ENCODE assay signal across 10 mouse cellular contexts in the genomic region with DNA sequence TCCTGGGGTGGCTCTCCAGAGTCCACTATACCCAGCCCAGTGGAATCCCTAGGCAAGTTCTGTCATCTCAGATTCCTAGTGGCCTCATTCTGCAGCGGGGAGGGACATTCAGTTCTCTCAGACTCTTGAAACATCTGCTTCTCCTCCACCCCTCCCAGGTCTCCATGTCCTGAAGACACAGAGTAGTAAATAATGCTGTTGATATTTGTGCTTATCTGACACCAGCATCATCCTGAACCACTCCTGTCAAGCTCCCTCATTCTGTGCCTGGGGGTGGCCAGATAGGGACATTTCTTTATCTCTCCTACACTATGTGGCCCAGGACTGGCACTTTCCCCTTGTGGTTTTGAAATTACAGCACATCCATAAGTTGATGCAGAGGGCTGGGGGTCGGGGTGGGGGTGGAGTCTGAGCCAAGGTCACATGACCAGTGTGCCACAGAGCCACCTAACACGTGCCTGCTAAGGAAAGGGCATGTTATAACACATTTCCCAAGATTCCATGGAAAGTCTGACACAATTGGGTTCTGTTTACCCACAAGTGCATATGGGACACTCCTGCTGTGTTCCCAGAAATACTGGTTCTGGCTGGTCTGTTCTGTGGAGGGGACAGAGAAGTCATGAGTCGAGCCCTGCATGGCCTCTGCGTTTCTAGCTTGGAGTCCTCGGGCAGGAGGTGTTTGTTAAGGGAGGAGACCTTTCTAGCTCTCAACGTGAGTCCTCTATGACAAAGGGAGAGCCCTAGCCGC. TPM values are rescaled to one million over a fixed set of nuclear protein-coding genes. Genes with fewer than 3 reads are reported as not detected.
DNase-seq lines count a peak whose midpoint lies in the region; ATAC-seq and TF ChIP-seq lines count a peak whose summit lies in the region.
"Had no signal": no experiment of that assay in that cellular context is flagged by ENCODE, and none has a peak within 500 bp of the region (broad histone marks: within the 10 kb centered on the region; RNA-seq: fewer than 3 reads in every experiment).

No protein-coding gene starts in this region.

- no peak for DNase-seq in hindbrain, postnatal 0 days (ENCODE audit: low spot score)
- peak; percentile 84 for DNase-seq in MEL-GATA-1-ER (ENCODE audit: extremely low read depth, low read depth)
- no peak for DNase-seq in midbrain, embryonic 11.5 days (ENCODE audit: low spot score, missing footprints)
- no peak for DNase-seq in cerebellum, adult 8-10 months
- no peak for DNase-seq in ovary, adult 18-20 months (ENCODE audit: low spot score)
- DNase-seq: kidney, postnatal 10 days had no signal

- 59% methylated on average over 8 of the region's 8 CpGs for WGBS in hindbrain, postnatal 0 days
- WGBS in hindbrain, embryonic 13.5 days = 61% methylated on average over 8 of the region's 8 CpGs
- 44% methylated on average over 8 of the region's 8 CpGs for WGBS in embryonic facial prominence, embryonic 15.5 days
- 26% methylated on average over 8 of the region's 8 CpGs for WGBS in liver, embryonic 16.5 days (ENCODE audit: insufficient replicate concordance)
- 63% methylated on average over 8 of the region's 8 CpGs for WGBS in midbrain, embryonic 11.5 days

- no peak overlapping the region for H3K4me3 ChIP-seq in hindbrain, postnatal 0 days (ENCODE audit: low read length)
- no peak overlapping the region for H3K4me3 ChIP-seq in hindbrain, embryonic 13.5 days
- H3K4me3 ChIP-seq in embryonic facial prominence, embryonic 15.5 days (replicated peaks) = no peak overlapping the region
- H3K4me3 ChIP-seq in liver, embryonic 16.5 days (ENCODE audit: low read depth, low read length) = no peak overlapping the region
- no peak overlapping the region for H3K4me3 ChIP-seq in midbrain, embryonic 11.5 days (ENCODE audit: low read depth, low read length)
- H3K4me3 ChIP-seq: midbrain, embryonic 12.5 days had no signal

- no peaks in the 10 kb centered on the region for H3K36me3 ChIP-seq in hindbrain, postnatal 0 days (ENCODE audit: insufficient read depth, low read length)
- no peaks in the 10 kb centered on the region for H3K36me3 ChIP-seq in hindbrain, embryonic 13.5 days
- H3K36me3 ChIP-seq in embryonic facial prominence, embryonic 15.5 days = no peaks in the 10 kb centered on the region
- no peaks in the 10 kb centered on the region for H3K36me3 ChIP-seq in liver, embryonic 16.5 days (ENCODE audit: control insufficient read depth, insufficient read depth)
- H3K36me3 ChIP-seq in midbrain, embryonic 11.5 days (ENCODE audit: control insufficient read depth, insufficient read depth, low read length) = no peaks in the 10 kb centered on the region
- H3K36me3 ChIP-seq: midbrain, embryonic 12.5 days had no signal

- H3K27me3 ChIP-seq in hindbrain, postnatal 0 days (ENCODE audit: insufficient read depth, low read length) = no peaks in the 10 kb centered on the region
- peaks cover 7% of the 10 kb centered on the region; the same call in 1 of the 2 replicates for H3K27me3 ChIP-seq in hindbrain, embryonic 13.5 days
- no peaks in the 10 kb centered on the region for H3K27me3 ChIP-seq in embryonic facial prominence, embryonic 15.5 days
- H3K27me3 ChIP-seq in liver, embryonic 16.5 days (ENCODE audit: control insufficient read depth, insufficient read depth, low read depth, low read length) = no peaks in the 10 kb centered on the region
- H3K27me3 ChIP-seq in midbrain, embryonic 11.5 days (ENCODE audit: control insufficient read depth, insufficient read depth, low read length) = no peaks in the 10 kb centered on the region

- peaks cover 17% of the 10 kb centered on the region for H3K4me1 ChIP-seq in hindbrain, postnatal 0 days (ENCODE audit: insufficient read depth, low read length)
- peaks cover 56% of the 10 kb centered on the region for H3K4me1 ChIP-seq in hindbrain, embryonic 13.5 days (replicated peaks)
- peaks cover 62% of the 10 kb centered on the region for H3K4me1 ChIP-seq in embryonic facial prominence, embryonic 15.5 days
- peaks cover 42% of the 10 kb centered on the region for H3K4me1 ChIP-seq in liver, embryonic 16.5 days (ENCODE audit: control insufficient read depth, low read depth, low read length)
- peaks cover 4% of the 10 kb centered on the region for H3K4me1 ChIP-seq in midbrain, embryonic 11.5 days (ENCODE audit: control insufficient read depth, insufficient read depth, low read length)

- no peak; the same call in 1 of the 2 replicates for ATAC-seq in hindbrain, postnatal 0 days
- no peak for ATAC-seq in hindbrain, embryonic 13.5 days (ENCODE audit: low FRiP score)
- no peak for ATAC-seq in embryonic facial prominence, embryonic 15.5 days (ENCODE audit: insufficient number of reproducible peaks, low FRiP score, low TSS enrichment, low read depth)
- ATAC-seq in liver, embryonic 16.5 days (ENCODE audit: low read depth) = peak; percentile 95
- no peak for ATAC-seq in midbrain, embryonic 11.5 days (ENCODE audit: low FRiP score)

- 0 out of 2 replicates have a peak overlapping the region, but pooled peaks have one; percentile 21 for H3K27ac ChIP-seq in hindbrain, postnatal 0 days
- H3K27ac ChIP-seq in hindbrain, embryonic 13.5 days = no peak overlapping the region
- H3K27ac ChIP-seq in embryonic facial prominence, embryonic 15.5 days (replicated peaks) = peak overlapping the region; percentile 84
- peak overlapping the region; percentile 95 for H3K27ac ChIP-seq in liver, embryonic 16.5 days (ENCODE audit: low read length)
- no peak overlapping the region for H3K27ac ChIP-seq in midbrain, embryonic 11.5 days (ENCODE audit: low read depth, low read length)
- H3K27ac ChIP-seq: midbrain, embryonic 12.5 days had no signal

- no peak for TF ChIP-seq CTCF in hindbrain, postnatal 0 days (IDR thresholded peaks at IDR 0.05; ENCODE audit: low read depth)

- no peak overlapping the region for H3K9ac ChIP-seq in hindbrain, postnatal 0 days (replicated peaks; ENCODE audit: low read length)
- H3K9ac ChIP-seq in hindbrain, embryonic 13.5 days = no peak overlapping the region
- no peak overlapping the region for H3K9ac ChIP-seq in embryonic facial prominence, embryonic 15.5 days
- peak overlapping the region; percentile 61 for H3K9ac ChIP-seq in liver, embryonic 16.5 days (ENCODE audit: low read depth, low read length)
- H3K9ac ChIP-seq in midbrain, embryonic 11.5 days (ENCODE audit: low read length) = no peak overlapping the region
- H3K9ac ChIP-seq: midbrain, embryonic 12.5 days had no signal

- no peaks in the 10 kb centered on the region for H3K9me3 ChIP-seq in hindbrain, postnatal 0 days (ENCODE audit: low read length)
- no peaks in the 10 kb centered on the region for H3K9me3 ChIP-seq in hindbrain, embryonic 13.5 days
- no peaks in the 10 kb centered on the region for H3K9me3 ChIP-seq in embryonic facial prominence, embryonic 15.5 days (replicated peaks)
- no peaks in the 10 kb centered on the region for H3K9me3 ChIP-seq in liver, embryonic 16.5 days (replicated peaks; ENCODE audit: control insufficient read depth, low read length)
- no peaks in the 10 kb centered on the region for H3K9me3 ChIP-seq in midbrain, embryonic 11.5 days (ENCODE audit: control insufficient read depth, low read length)
- H3K9me3 ChIP-seq: midbrain, embryonic 12.5 days had no signal

- no peak overlapping the region for H3K4me2 ChIP-seq in hindbrain, postnatal 0 days (ENCODE audit: low read depth, low read length)
- H3K4me2 ChIP-seq in hindbrain, embryonic 13.5 days = no peak overlapping the region
- H3K4me2 ChIP-seq in embryonic facial prominence, embryonic 15.5 days (replicated peaks) = no peak overlapping the region
- peak overlapping the region; percentile 44 for H3K4me2 ChIP-seq in liver, embryonic 16.5 days (ENCODE audit: low read depth, low read length)
- no peak overlapping the region for H3K4me2 ChIP-seq in midbrain, embryonic 11.5 days
- H3K4me2 ChIP-seq: midbrain, embryonic 12.5 days had no signal

RNA-seq across cellular contexts. Expression of gene Ip6k3, which starts 14.4 kb away (rescaled TPM):
- 0.47 TPM in 1 of 2 replicates, not detected in the other for total RNA-seq in hindbrain, postnatal 0 days (2014; rRNA removed)
- polyA plus RNA-seq in hindbrain, postnatal 0 days (2015; fragmentation: Nextera tagmentation; extraction: Ambion mirVana) = 0.31 and 0.37 TPM in 2 replicates
- 0.45 and 0.58 TPM in 2 replicates for polyA plus RNA-seq in hindbrain, embryonic 13.5 days (2015; fragmentation: Nextera tagmentation; extraction: Ambion mirVana)
- polyA plus RNA-seq in embryonic facial prominence, embryonic 15.5 days (2015; fragmentation: Nextera tagmentation; extraction: Ambion mirVana) = 0.81 and 0.91 TPM in 2 replicates
- 0.28 TPM in 1 of 2 replicates, not detected in the other for polyA plus RNA-seq in liver, embryonic 16.5 days (2015; fragmentation: Nextera tagmentation; extraction: Ambion mirVana)
- 0.07 and 0.48 TPM in 2 replicates for polyA plus RNA-seq in midbrain, embryonic 11.5 days (2014; fragmentation: Nextera tagmentation; extraction: Ambion mirVana)

RNA-seq across cellular contexts. Expression of gene Uqcc2, which starts 19.4 kb away (rescaled TPM):
- 230 and 283 TPM in 2 replicates for total RNA-seq in hindbrain, postnatal 0 days (2014; rRNA removed)
- polyA plus RNA-seq in hindbrain, postnatal 0 days (2015; fragmentation: Nextera tagmentation; extraction: Ambion mirVana) = 427 and 445 TPM in 2 replicates
- polyA plus RNA-seq in hindbrain, embryonic 13.5 days (2015; fragmentation: Nextera tagmentation; extraction: Ambion mirVana) = 335 and 349 TPM in 2 replicates
- polyA plus RNA-seq in embryonic facial prominence, embryonic 15.5 days (2015; fragmentation: Nextera tagmentation; extraction: Ambion mirVana) = 301 and 312 TPM in 2 replicates
- 130 and 141 TPM in 2 replicates for polyA plus RNA-seq in liver, embryonic 16.5 days (2015; fragmentation: Nextera tagmentation; extraction: Ambion mirVana)
- 316 and 332 TPM in 2 replicates for polyA plus RNA-seq in midbrain, embryonic 11.5 days (2014; fragmentation: Nextera tagmentation; extraction: Ambion mirVana)

RNA-seq across cellular contexts. Expression of gene Lemd2, which starts 51.1 kb away (rescaled TPM):
- 100 and 112 TPM in 2 replicates for total RNA-seq in hindbrain, postnatal 0 days (2014; rRNA removed)
- 17.5 and 18.4 TPM in 2 replicates for polyA plus RNA-seq in hindbrain, postnatal 0 days (2015; fragmentation: Nextera tagmentation; extraction: Ambion mirVana)
- polyA plus RNA-seq in hindbrain, embryonic 13.5 days (2015; fragmentation: Nextera tagmentation; extraction: Ambion mirVana) = 19.0 and 19.9 TPM in 2 replicates
- polyA plus RNA-seq in embryonic facial prominence, embryonic 15.5 days (2015; fragmentation: Nextera tagmentation; extraction: Ambion mirVana) = 17.3 and 18.7 TPM in 2 replicates
- 2.2 and 2.7 TPM in 2 replicates for polyA plus RNA-seq in liver, embryonic 16.5 days (2015; fragmentation: Nextera tagmentation; extraction: Ambion mirVana)
- polyA plus RNA-seq in midbrain, embryonic 11.5 days (2014; fragmentation: Nextera tagmentation; extraction: Ambion mirVana) = 13.2 and 16.3 TPM in 2 replicates

Comparison
In these comparisons a context has a peak if more than half of its experiments do, and no peak if none do; other contexts are left out.
1. H3K27ac ChIP-seq: peak in hindbrain, postnatal 0 days (single experiment), embryonic facial prominence, embryonic 15.5 days (single experiment) and liver, embryonic 16.5 days (single experiment); none in hindbrain, embryonic 13.5 days (single experiment) and midbrain, embryonic 11.5 days (single experiment).